Mouse (Mus musculus): ENCODE results near the gene Nap1l1. TPM values are rescaled to one million over a fixed set of nuclear protein-coding genes. Genes with fewer than 3 reads are reported as not detected.

The Nap1l1 gene
- polyA plus RNA-seq, 1 experiment, result 8.4 TPM

- TF ChIP-seq TAL1 (IDR thresholded peaks at IDR 0.05; ENCODE audit: low read length) (no peak), GATA1 (IDR thresholded peaks at IDR 0.05; ENCODE audit: low read length) (no peak)
- Histone ChIP-seq H3K4me1 (ENCODE audit: control insufficient read depth) (peaks cover 4% of the 10 kb centered on the region), H3K36me3 (ENCODE audit: control insufficient read depth) (no peaks in the 10 kb centered on the region)
Measured at GRCm38 (mm10) chr10:111516804-111517436, 43.9 kb downstream of the Nap1l1 start.

GRCm38 (mm10) chr10:111518350-111518749 is 45.3 kb downstream of the Nap1l1 start:
- Histone ChIP-seq H3K27me3 (ENCODE audit: control insufficient read depth) (peaks cover 24% of the 10 kb centered on the region), H3K9me3 (ENCODE audit: control insufficient read depth, low read length) (no peaks in the 10 kb centered on the region), H3K4me3 (replicated peaks) (no peak overlapping the region), H3K4me1 (ENCODE audit: control insufficient read depth) (peaks cover 4% of the 10 kb centered on the region), H3K36me3 (ENCODE audit: control insufficient read depth) (no peaks in the 10 kb centered on the region)
- TF ChIP-seq TAL1 (IDR thresholded peaks at IDR 0.05; ENCODE audit: low read length) (no peak), GATA1 (IDR thresholded peaks at IDR 0.05; ENCODE audit: low read length) (no peak)

More at GRCm38 (mm10) chr10:111516804-111517436, 43.9 kb downstream of the Nap1l1 start:
- Histone ChIP-seq H3K4me3 (replicated peaks) (no peak overlapping the region), H3K27me3 (ENCODE audit: control insufficient read depth) (peaks cover 24% of the 10 kb centered on the region), H3K9me3 (ENCODE audit: control insufficient read depth, low read length) (no peaks in the 10 kb centered on the region)

GRCm38 (mm10) chr10:111519620-111520370 is 46.8 kb downstream of the Nap1l1 start:
- Histone ChIP-seq H3K4me3 (replicated peaks) (no peak overlapping the region), H3K27me3 (ENCODE audit: control insufficient read depth) (peaks cover 21% of the 10 kb centered on the region), H3K36me3 (ENCODE audit: control insufficient read depth) (no peaks in the 10 kb centered on the region), H3K4me1 (ENCODE audit: control insufficient read depth) (peaks cover 4% of the 10 kb centered on the region), H3K9me3 (ENCODE audit: control insufficient read depth, low read length) (no peaks in the 10 kb centered on the region)
- TF ChIP-seq GATA1 (IDR thresholded peaks at IDR 0.05; ENCODE audit: low read length) (no peak), TAL1 (IDR thresholded peaks at IDR 0.05; ENCODE audit: low read length) (no peak)

GRCm38 (mm10) chr10:111520621-111521020 is 47.6 kb downstream of the Nap1l1 start:
- Histone ChIP-seq H3K4me1 (ENCODE audit: control insufficient read depth) (peaks cover 1% of the 10 kb centered on the region), H3K27me3 (ENCODE audit: control insufficient read depth) (peaks cover 17% of the 10 kb centered on the region), H3K36me3 (ENCODE audit: control insufficient read depth) (no peaks in the 10 kb centered on the region), H3K9me3 (ENCODE audit: control insufficient read depth, low read length) (no peaks in the 10 kb centered on the region), H3K4me3 (replicated peaks) (no peak overlapping the region)
- no peak for TF ChIP-seq TAL1 (IDR thresholded peaks at IDR 0.05; ENCODE audit: low read length)
- TF ChIP-seq GATA1 (IDR thresholded peaks at IDR 0.05; ENCODE audit: low read length), result no peak

GRCm38 (mm10) chr10:111521636-111522035 is 48.6 kb downstream of the Nap1l1 start:
- Histone ChIP-seq H3K9me3 (ENCODE audit: control insufficient read depth, low read length) (no peaks in the 10 kb centered on the region), H3K36me3 (ENCODE audit: control insufficient read depth) (no peaks in the 10 kb centered on the region), H3K27me3 (ENCODE audit: control insufficient read depth) (peaks cover 11% of the 10 kb centered on the region), H3K4me3 (replicated peaks) (no peak overlapping the region), H3K4me1 (ENCODE audit: control insufficient read depth) (no peaks in the 10 kb centered on the region)
- no peak for TF ChIP-seq TAL1 (IDR thresholded peaks at IDR 0.05; ENCODE audit: low read length)
- TF ChIP-seq GATA1 (IDR thresholded peaks at IDR 0.05; ENCODE audit: low read length), result no peak

GRCm38 (mm10) chr10:111522230-111522629 is 49.2 kb downstream of the Nap1l1 start:
- no peak overlapping the region for H3K4me3 ChIP-seq (replicated peaks)
- H3K4me1 ChIP-seq (ENCODE audit: control insufficient read depth), result no peaks in the 10 kb centered on the region
- peaks cover 11% of the 10 kb centered on the region for H3K27me3 ChIP-seq (ENCODE audit: control insufficient read depth)
- H3K36me3 ChIP-seq (ENCODE audit: control insufficient read depth), result no peaks in the 10 kb centered on the region
- H3K9me3 ChIP-seq (ENCODE audit: control insufficient read depth, low read length), result no peaks in the 10 kb centered on the region
- TF ChIP-seq GATA1 (IDR thresholded peaks at IDR 0.05; ENCODE audit: low read length) (no peak), TAL1 (IDR thresholded peaks at IDR 0.05; ENCODE audit: low read length) (no peak)

GRCm38 (mm10) chr10:111523894-111524293 is 50.9 kb downstream of the Nap1l1 start:
- Histone ChIP-seq H3K4me1 (ENCODE audit: control insufficient read depth) (no peaks in the 10 kb centered on the region), H3K27me3 (ENCODE audit: control insufficient read depth) (peaks cover 11% of the 10 kb centered on the region), H3K4me3 (replicated peaks) (no peak overlapping the region), H3K36me3 (ENCODE audit: control insufficient read depth) (no peaks in the 10 kb centered on the region), H3K9me3 (ENCODE audit: control insufficient read depth, low read length) (no peaks in the 10 kb centered on the region)
- TF ChIP-seq GATA1 (IDR thresholded peaks at IDR 0.05; ENCODE audit: low read length) (no peak), TAL1 (IDR thresholded peaks at IDR 0.05; ENCODE audit: low read length) (no peak)

- no peak for TF ChIP-seq GATA1 (IDR thresholded peaks at IDR 0.05; ENCODE audit: low read length)
- TF ChIP-seq TAL1 (IDR thresholded peaks at IDR 0.05; ENCODE audit: low read length), result no peak
- no peaks in the 10 kb centered on the region for H3K27me3 ChIP-seq (ENCODE audit: control insufficient read depth)
- no peaks in the 10 kb centered on the region for H3K36me3 ChIP-seq (ENCODE audit: control insufficient read depth)
- H3K4me1 ChIP-seq (ENCODE audit: control insufficient read depth), result no peaks in the 10 kb centered on the region
- H3K4me3 ChIP-seq (replicated peaks), result no peak overlapping the region
- H3K9me3 ChIP-seq (ENCODE audit: control insufficient read depth, low read length), result no peaks in the 10 kb centered on the region
Measured at GRCm38 (mm10) chr10:111527057-111527456, 54.0 kb downstream of the Nap1l1 start.

- TF ChIP-seq GATA1 (IDR thresholded peaks at IDR 0.05; ENCODE audit: low read length), result no peak
- no peak for TF ChIP-seq TAL1 (IDR thresholded peaks at IDR 0.05; ENCODE audit: low read length)
- H3K36me3 ChIP-seq (ENCODE audit: control insufficient read depth), result no peaks in the 10 kb centered on the region
- no peak overlapping the region for H3K4me3 ChIP-seq (replicated peaks)
- H3K27me3 ChIP-seq (ENCODE audit: control insufficient read depth), result no peaks in the 10 kb centered on the region
- H3K4me1 ChIP-seq (ENCODE audit: control insufficient read depth), result no peaks in the 10 kb centered on the region
- H3K9me3 ChIP-seq (ENCODE audit: control insufficient read depth, low read length), result no peaks in the 10 kb centered on the region
Measured at GRCm38 (mm10) chr10:111527613-111528012, 54.6 kb downstream of the Nap1l1 start.
